Mouse (Mus musculus) ES-Bruce4 (cell line): ENCODE measurements around the gene Muc4. TPM values are rescaled to one million over a fixed set of nuclear protein-coding genes. Genes with fewer than 3 reads are reported as not detected.

ENCODE experiments used
- H3K27ac ChIP-seq: 2 replicates; pipeline ENCODE4 v1.5.1; 2012; ENCODE audit warnings: low read length, inconsistent platforms; ENCODE audit not compliant: insufficient read depth
- H3K27me3 ChIP-seq: 2 replicates; pipeline ENCODE4 v1.6.1; 2012; ENCODE audit warnings: mild to moderate bottlenecking, low read length, inconsistent platforms; ENCODE audit not compliant: control insufficient read depth, poor library complexity, insufficient read depth, severe bottlenecking
- H3K36me3 ChIP-seq: 2 replicates; pipeline ENCODE4 v1.6.1; 2012; ENCODE audit warnings: inconsistent platforms, mild to moderate bottlenecking, low read length, moderate library complexity; ENCODE audit not compliant: control insufficient read depth, poor library complexity, insufficient read depth, severe bottlenecking
- H3K4me1 ChIP-seq: one replicate; pipeline ENCODE4 v1.8.1; 2011; ENCODE audit warnings: low read length; ENCODE audit not compliant: control insufficient read depth, insufficient read depth
- H3K4me3 ChIP-seq: 2 replicates; pipeline ENCODE4 v1.5.1; 2011; ENCODE audit warnings: low read depth, mild to moderate bottlenecking, low read length
- H3K9ac ChIP-seq: 2 replicates; pipeline ENCODE4 v1.6.1; 2012; ENCODE audit warnings: low read depth, mild to moderate bottlenecking, inconsistent platforms; ENCODE audit not compliant: poor library complexity, severe bottlenecking
- H3K9me3 ChIP-seq: replicated peaks from 2 replicates; pipeline ENCODE4 v1.6.1; 2012; ENCODE audit warnings: mild to moderate bottlenecking, low read length, inconsistent platforms; ENCODE audit not compliant: control insufficient read depth, poor library complexity, insufficient read depth, severe bottlenecking
- CTCF ChIP-seq: IDR thresholded peaks from one replicate; pipeline ENCODE4 v1.8.1; 2011; ENCODE audit warnings: low read depth, low read length
- EP300 ChIP-seq: IDR thresholded peaks from 2 replicates; pipeline ENCODE4 v1.6.1; 2011; ENCODE audit warnings: low read depth, low read length; ENCODE audit not compliant: insufficient read depth
- POLR2A ChIP-seq: IDR thresholded peaks from one replicate; pipeline ENCODE4 v1.8.1; 2011; ENCODE audit warnings: low read length; ENCODE audit not compliant: insufficient read depth
- polyA plus RNA-seq: library from polyadenylated mRNA; stranded (reverse); fragments of >200 nt; gene quantifications from 2 replicates; pipeline ENCODE4 v1.2.4, GENCODE M21; 2011; ENCODE audit warnings: low read depth; ENCODE audit not compliant: missing spikeins, insufficient read depth, insufficient read length

Muc4 gene
- polyA plus RNA-seq, 1 experiment = not detected

- TF ChIP-seq CTCF (peak; percentile 86), POLR2A (no peak), EP300 (no peak)
- H3K4me1 ChIP-seq = peaks cover 2% of the 10 kb centered on the region
These were observed 20.3 kb upstream of the Muc4 start for GRCm38 (mm10) chr16:32715364-32715763.

GRCm38 (mm10) chr16:32723163-32723562 lies 12.5 kb upstream of the Muc4 start:
- Histone ChIP-seq H3K9ac (no peak overlapping the region), H3K4me1 (no peaks in the 10 kb centered on the region)

More at GRCm38 (mm10) chr16:32715364-32715763, 20.3 kb upstream of the Muc4 start:
- no peak overlapping the region for H3K4me3 ChIP-seq
- H3K9ac ChIP-seq = 0 out of 2 replicates have a peak overlapping the region, but pooled peaks have one; percentile 25
- H3K36me3 ChIP-seq = no peaks in the 10 kb centered on the region
- no peaks in the 10 kb centered on the region for H3K27me3 ChIP-seq
- no peaks in the 10 kb centered on the region for H3K9me3 ChIP-seq
- H3K27ac ChIP-seq = no peak overlapping the region

GRCm38 (mm10) chr16:32723767-32724166 lies 11.9 kb upstream of the Muc4 start:
- Histone ChIP-seq H3K4me3 (no peak overlapping the region), H3K27ac (no peak overlapping the region), H3K36me3 (no peaks in the 10 kb centered on the region), H3K9ac (no peak overlapping the region), H3K27me3 (no peaks in the 10 kb centered on the region), H3K4me1 (no peaks in the 10 kb centered on the region), H3K9me3 (no peaks in the 10 kb centered on the region)
- TF ChIP-seq EP300 = no peak
- TF ChIP-seq POLR2A = no peak
- no peak for TF ChIP-seq CTCF

More at GRCm38 (mm10) chr16:32723163-32723562, 12.5 kb upstream of the Muc4 start:
- H3K27me3 ChIP-seq = no peaks in the 10 kb centered on the region
- no peaks in the 10 kb centered on the region for H3K36me3 ChIP-seq
- no peak for TF ChIP-seq CTCF
- TF ChIP-seq EP300 = no peak
- TF ChIP-seq POLR2A = no peak
- H3K4me3 ChIP-seq = no peak overlapping the region
- H3K9me3 ChIP-seq = no peaks in the 10 kb centered on the region
- no peak overlapping the region for H3K27ac ChIP-seq

- Histone ChIP-seq H3K9ac (no peak overlapping the region), H3K27me3 (no peaks in the 10 kb centered on the region), H3K4me1 (no peaks in the 10 kb centered on the region)
These were observed 11.4 kb upstream of the Muc4 start for GRCm38 (mm10) chr16:32724259-32724658.

GRCm38 (mm10) chr16:32726501-32726900 lies 9.2 kb upstream of the Muc4 start:
- no peaks in the 10 kb centered on the region for H3K9me3 ChIP-seq
- H3K27me3 ChIP-seq = no peaks in the 10 kb centered on the region
- no peak overlapping the region for H3K27ac ChIP-seq
- H3K4me3 ChIP-seq = no peak overlapping the region
- H3K9ac ChIP-seq = no peak overlapping the region
- no peaks in the 10 kb centered on the region for H3K4me1 ChIP-seq
- no peak for TF ChIP-seq EP300
- TF ChIP-seq CTCF = no peak
- TF ChIP-seq POLR2A = no peak
- no peaks in the 10 kb centered on the region for H3K36me3 ChIP-seq

More at GRCm38 (mm10) chr16:32724259-32724658, 11.4 kb upstream of the Muc4 start:
- Histone ChIP-seq H3K27ac (no peak overlapping the region), H3K4me3 (no peak overlapping the region), H3K36me3 (no peaks in the 10 kb centered on the region), H3K9me3 (no peaks in the 10 kb centered on the region)
- TF ChIP-seq POLR2A = no peak
- no peak for TF ChIP-seq EP300
- no peak for TF ChIP-seq CTCF

GRCm38 (mm10) chr16:32728240-32728639 lies 7.4 kb upstream of the Muc4 start:
- Histone ChIP-seq H3K4me1 (no peaks in the 10 kb centered on the region), H3K36me3 (no peaks in the 10 kb centered on the region), H3K9ac (no peak overlapping the region), H3K9me3 (no peaks in the 10 kb centered on the region), H3K27me3 (no peaks in the 10 kb centered on the region), H3K27ac (no peak overlapping the region), H3K4me3 (no peak overlapping the region)
- TF ChIP-seq POLR2A = no peak
- no peak for TF ChIP-seq EP300
- no peak for TF ChIP-seq CTCF
